Mouse (Mus musculus) brain, embryonic 14.5 days (tissue): ENCODE data around the gene U2af1l4.

ENCODE experiments used
- CTCF ChIP-seq: fragments of 200-500 bp; IDR thresholded peaks from 2 replicates; pipeline ENCODE4 v1.5.1; 2012; ENCODE audit warnings: inconsistent platforms, mild to moderate bottlenecking, moderate library complexity, borderline replicate concordance; ENCODE audit not compliant: insufficient read depth, insufficient read length; ENCODE audit errors: extremely low read depth
- POLR2A ChIP-seq: fragments of 200-500 bp; IDR thresholded peaks from 2 replicates; pipeline ENCODE4 v1.6.1; 2012; ENCODE audit warnings: mild to moderate bottlenecking, inconsistent platforms, borderline replicate concordance; ENCODE audit not compliant: poor library complexity, insufficient read depth, insufficient read length, severe bottlenecking; ENCODE audit errors: extremely low read depth

DNA sequence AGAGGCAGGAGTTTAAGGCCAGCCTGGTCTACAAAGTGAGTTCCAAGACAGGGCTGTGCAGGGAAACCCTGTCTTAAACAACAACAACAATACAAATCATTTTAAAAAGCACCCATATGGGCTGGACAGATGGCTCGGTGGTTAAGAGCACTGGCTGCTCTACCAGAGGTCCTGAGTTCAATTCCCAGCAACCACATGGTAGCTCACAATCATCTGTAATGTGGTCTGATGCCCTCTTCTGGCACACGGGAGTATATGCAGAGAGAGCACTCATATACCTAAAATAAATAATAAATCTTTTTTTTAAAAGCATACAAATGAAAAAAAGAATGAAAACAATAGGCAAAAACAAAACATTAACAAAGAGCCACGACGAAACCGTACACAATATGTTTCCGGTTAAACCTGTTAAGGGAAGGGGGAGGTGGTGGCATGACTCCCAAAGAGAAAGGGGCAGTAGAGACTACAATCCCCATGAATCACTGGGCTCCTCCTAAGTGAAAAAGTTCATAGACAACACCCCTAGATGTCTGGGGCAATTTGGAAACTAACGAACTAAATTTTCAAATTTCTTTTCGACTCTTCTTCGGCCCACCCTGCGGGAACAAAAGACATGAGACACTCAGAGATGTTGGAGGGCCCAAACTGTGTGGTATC, 11.5 kb upstream of the U2af1l4 start:
- TF ChIP-seq POLR2A (no peak), CTCF (peak; percentile 28; the same call in 1 of the 2 replicates)
